Mouse (Mus musculus) frontal cortex, postnatal 36 days (tissue): ENCODE measurements around the gene Six6.

Experiments used
- DNase-seq, 2 experiments: peaks; one replicate each; pipeline ENCODE4 v3.0.0; 2022; ENCODE audit warnings: low spot score in 2 of 2

Gene Six6

GRCm38 (mm10) chr12:72957829-72958424, 18.2 kb downstream of the Six6 start:
- no peak for DNase-seq

DNA sequence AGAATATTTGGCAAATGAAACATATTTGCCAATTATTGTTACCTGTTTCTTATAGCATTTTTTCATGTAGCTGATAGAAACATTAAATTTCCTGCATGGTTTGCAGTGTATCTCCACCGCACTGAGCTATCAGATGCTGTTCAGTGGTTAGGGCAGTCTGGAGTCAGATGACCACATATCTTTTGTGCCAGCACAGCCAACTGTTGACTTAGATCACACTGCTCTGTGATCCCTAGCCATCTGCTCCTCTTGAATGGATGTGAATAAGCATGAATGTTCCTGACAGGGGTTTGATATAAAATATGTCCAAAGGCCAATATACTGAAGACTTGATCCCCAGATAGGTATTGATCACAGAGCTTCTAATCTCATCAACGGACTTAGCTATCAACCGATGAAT, 18.8 kb downstream of the Six6 start:
- no peak for DNase-seq

- no peak for DNase-seq
Observed at GRCm38 (mm10) chr12:72962761-72963160, 23.1 kb downstream of the Six6 start.

DNA sequence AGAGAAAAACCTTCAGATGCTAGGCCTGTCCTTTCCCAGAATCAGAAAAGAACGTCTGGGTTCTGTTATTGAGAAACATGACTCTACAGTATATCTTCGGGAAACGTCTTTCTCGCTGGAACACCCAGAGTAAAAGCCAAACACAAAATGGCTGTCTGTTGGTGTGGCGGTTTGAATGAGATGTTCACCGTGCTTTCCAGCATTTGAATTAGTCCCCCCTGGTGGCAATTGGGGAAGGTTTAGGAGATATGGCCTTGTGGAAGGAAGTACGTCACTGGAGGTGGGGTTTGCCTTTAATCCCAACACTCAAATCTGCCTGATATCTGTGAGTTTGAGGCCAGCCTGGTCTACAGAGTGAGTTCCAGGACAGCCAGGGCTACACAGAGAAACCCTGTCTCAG, 27.8 kb downstream of the Six6 start:
- no peak for DNase-seq

DNA sequence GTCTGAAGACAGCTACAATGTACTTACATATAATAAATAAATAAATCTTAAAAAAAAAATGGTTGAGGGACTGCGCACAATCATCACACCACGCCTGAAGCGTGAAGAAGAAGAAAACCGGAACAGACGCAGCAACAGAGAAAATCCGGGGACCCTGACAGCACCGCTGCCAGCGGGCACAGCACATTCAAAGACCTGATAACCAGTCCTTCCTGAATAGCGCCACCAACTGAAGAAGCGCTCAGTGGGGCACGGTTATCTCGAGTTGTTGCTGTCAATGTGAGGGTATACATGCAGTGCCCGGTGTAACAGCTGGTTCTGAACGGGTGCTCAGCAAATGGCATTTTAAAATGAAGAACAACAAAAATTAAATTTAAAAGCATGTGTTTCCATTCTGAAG, 30.9 kb downstream of the Six6 start:
- no peak for DNase-seq

DNA sequence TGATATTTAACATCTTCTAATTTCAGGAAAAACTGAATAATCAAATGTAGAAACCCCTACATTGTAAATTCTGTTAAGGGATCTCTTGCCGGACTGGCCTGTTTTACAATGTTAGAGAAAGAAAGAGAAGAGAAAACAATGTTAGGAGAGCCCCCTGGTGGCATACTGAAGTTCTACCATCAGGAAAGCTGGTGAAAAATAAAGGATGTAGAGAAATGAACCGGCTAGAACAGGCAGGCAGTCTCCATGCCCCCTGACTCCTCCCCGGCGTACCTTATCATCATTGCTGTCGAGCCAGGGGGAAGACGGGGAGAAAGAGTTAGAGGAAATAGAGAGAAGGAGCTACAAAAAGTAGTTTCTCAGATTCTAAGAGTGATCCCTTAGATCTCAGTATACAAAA, 33.5 kb downstream of the Six6 start:
- peak; percentile 27 to 69 for DNase-seq

DNA sequence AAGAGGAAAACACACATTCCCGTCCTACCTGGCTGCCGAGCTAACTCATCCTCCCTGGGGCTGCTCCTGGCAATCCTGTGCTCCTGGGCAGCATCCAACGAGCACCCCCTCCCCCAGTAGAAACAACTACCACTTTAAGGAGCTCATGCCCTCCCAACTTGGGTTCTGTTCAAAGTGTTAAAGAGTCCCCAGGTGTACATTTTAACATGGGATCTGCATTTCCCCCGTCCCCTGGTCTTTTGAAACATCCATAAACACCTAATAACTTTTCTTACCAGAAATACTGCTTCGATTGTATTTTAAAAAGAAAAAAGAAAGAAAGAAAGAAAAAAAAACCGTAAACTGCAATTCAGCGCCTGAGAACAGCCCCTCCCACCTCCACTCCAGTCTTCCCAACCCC, 36.5 kb downstream of the Six6 start:
- no peak for DNase-seq

- DNase-seq, result peak; percentile 54 to 75
Observed at GRCm38 (mm10) chr12:72976718-72977117, 37.0 kb downstream of the Six6 start.

GRCm38 (mm10) chr12:72977851-72978250, 38.2 kb downstream of the Six6 start:
- no peak for DNase-seq

- no peak for DNase-seq
Observed at GRCm38 (mm10) chr12:72979236-72979635, 39.5 kb downstream of the Six6 start.

GRCm38 (mm10) chr12:72982616-72983015, 42.9 kb downstream of the Six6 start:
- no peak for DNase-seq

DNA sequence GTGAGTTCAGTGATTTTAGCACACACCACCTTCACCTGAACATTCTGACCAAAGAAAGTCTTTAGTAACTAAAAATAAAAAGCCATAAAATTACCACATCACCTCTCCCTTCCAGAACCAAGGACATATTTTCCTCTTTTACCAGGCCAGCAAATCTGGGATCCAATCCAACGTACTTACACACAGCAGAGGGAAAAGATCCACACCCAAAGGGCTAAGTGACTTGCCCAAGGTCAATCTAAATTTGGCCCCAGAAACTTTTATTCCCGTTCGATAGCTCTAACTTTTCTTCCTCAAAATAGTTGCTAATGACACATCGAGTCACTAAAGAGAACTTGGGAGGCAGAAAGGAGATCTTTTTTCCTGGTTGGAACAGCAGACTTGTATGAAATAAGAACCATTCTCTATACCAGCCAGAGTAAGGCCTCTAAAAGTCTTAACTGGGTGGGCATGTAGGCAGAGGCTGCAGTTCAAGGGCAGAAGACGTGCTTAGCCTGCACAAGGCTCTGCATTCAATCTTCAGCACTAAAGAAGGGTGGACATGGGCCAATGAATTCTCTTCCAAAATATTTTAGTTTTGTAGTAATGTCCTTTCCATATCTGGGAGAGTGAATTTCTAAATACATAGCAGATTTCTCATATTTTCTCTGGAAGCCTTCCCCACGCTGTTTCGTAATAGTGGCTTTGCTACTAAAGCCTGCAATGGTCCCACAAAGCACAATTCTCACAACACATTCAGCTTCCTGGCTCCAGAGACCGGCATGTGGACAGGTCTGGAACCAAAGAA, 43.6 kb downstream of the Six6 start:
- DNase-seq, result no peak
